ENCODE assay signal across 19 mouse cellular contexts in the genomic region with DNA sequence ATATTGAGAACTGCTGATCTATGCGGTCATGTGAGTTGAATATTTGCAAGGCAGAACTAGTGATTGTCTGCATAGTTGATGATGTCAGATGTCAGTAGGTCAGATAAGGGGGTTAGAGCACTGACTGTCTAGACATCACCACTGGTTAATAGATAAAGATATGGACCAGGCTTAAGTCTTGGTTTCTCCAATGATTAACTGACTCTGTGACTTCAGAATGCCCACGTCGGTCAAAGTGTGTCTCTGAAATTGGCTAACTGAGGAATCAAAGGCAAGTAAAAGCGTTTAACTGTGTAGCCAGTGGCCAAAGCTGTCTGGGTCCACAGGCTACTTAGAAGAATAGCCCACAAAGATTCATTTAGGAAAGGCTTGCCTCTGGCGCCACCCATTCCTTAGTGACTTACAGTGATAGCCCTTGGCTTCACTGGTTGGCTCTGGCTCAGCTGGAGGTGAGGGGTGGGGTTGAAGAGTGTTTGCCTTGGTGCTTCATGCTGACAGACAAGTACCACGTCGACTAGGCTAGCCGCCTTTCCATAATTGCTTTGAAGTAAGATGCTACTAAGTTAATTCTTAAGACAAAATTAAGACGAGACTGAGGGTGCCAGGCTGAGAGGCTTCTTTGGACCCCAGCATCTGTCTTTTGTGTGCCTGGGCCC.
DNase-seq lines count a peak whose midpoint lies in the region; ATAC-seq and TF ChIP-seq lines count a peak whose summit lies in the region.
"Had no signal": no experiment of that assay in that cellular context is flagged by ENCODE, and none has a peak within 500 bp of the region (broad histone marks: within the 10 kb centered on the region; RNA-seq: fewer than 3 reads in every experiment).

No protein-coding gene starts in this region.

- H3K4me1 ChIP-seq in kidney, adult 2 months (ENCODE audit: control insufficient read depth, insufficient read depth, low read length): no peaks in the 10 kb centered on the region
- H3K4me1 ChIP-seq in kidney, embryonic 14.5 days (ENCODE audit: control insufficient read depth, insufficient read depth, low read length): no peaks in the 10 kb centered on the region
- no peaks in the 10 kb centered on the region; the same call in 1 of the 2 replicates for H3K4me1 ChIP-seq in lung, embryonic 16.5 days (replicated peaks; ENCODE audit: control insufficient read depth, insufficient read depth, low read length)
- H3K4me1 ChIP-seq: embryonic facial prominence, embryonic 15.5 days; forebrain, embryonic 10.5 days had no signal

- no peaks in the 10 kb centered on the region for H3K27me3 ChIP-seq in kidney, adult 2 months (replicated peaks; ENCODE audit: control insufficient read depth, insufficient read depth, low read length)
- no peaks in the 10 kb centered on the region for H3K27me3 ChIP-seq in kidney, embryonic 14.5 days (ENCODE audit: control insufficient read depth, insufficient read depth, low read length)
- H3K27me3 ChIP-seq in lung, embryonic 16.5 days (ENCODE audit: control insufficient read depth, insufficient read depth, low read depth, low read length): no peaks in the 10 kb centered on the region
- H3K27me3 ChIP-seq: embryonic facial prominence, embryonic 15.5 days; heart, embryonic 13.5 days had no signal

- H3K4me3 ChIP-seq in kidney, adult 2 months (ENCODE audit: insufficient read depth, low read depth, low read length): no peak overlapping the region
- H3K4me3 ChIP-seq in kidney, embryonic 14.5 days (ENCODE audit: low read length): no peak overlapping the region
- no peak overlapping the region for H3K4me3 ChIP-seq in lung, embryonic 16.5 days (ENCODE audit: low read length)
- no peak overlapping the region for H3K4me3 ChIP-seq in layer of hippocampus, adult 2 months
- H3K4me3 ChIP-seq: embryonic facial prominence, embryonic 15.5 days; erythroblast, embryonic 14.5 days; forebrain, embryonic 10.5 days; heart, embryonic 13.5 days had no signal

- TF ChIP-seq POLR2A in kidney, adult 2 months (IDR thresholded peaks at IDR 0.05; ENCODE audit: low read depth, low read length): no peak

- no peak for ATAC-seq in kidney, embryonic 14.5 days (ENCODE audit: low FRiP score, low TSS enrichment)
- ATAC-seq in lung, embryonic 16.5 days (ENCODE audit: low read depth): peak; percentile 54; the same call in 1 of the 2 replicates
- ATAC-seq: forebrain, embryonic 14.5 days had no signal

- H3K9ac ChIP-seq in kidney, embryonic 14.5 days (ENCODE audit: low read depth, low read length): no peak overlapping the region
- H3K9ac ChIP-seq in lung, embryonic 16.5 days (ENCODE audit: low read length): no peak overlapping the region
- H3K9ac ChIP-seq: embryonic facial prominence, embryonic 15.5 days; heart, embryonic 13.5 days had no signal

- H3K27ac ChIP-seq in kidney, adult 2 months (ENCODE audit: insufficient read depth, low read depth, low read length): no peak overlapping the region
- H3K27ac ChIP-seq in kidney, embryonic 14.5 days (ENCODE audit: low read depth, low read length): no peak overlapping the region
- H3K27ac ChIP-seq in lung, embryonic 16.5 days (ENCODE audit: low read length): no peak overlapping the region
- no peak overlapping the region for H3K27ac ChIP-seq in layer of hippocampus, adult 2 months
- H3K27ac ChIP-seq: embryonic facial prominence, embryonic 15.5 days; forebrain, embryonic 10.5 days; heart, embryonic 13.5 days had no signal

- peak; percentile 69 for DNase-seq in kidney, adult 2 months
- DNase-seq in lung, postnatal 14 days: no peak
- DNase-seq in kidney, postnatal 14 days: peak; percentile 11
- DNase-seq in kidney, postnatal 36 days: peak; percentile 11 to 46
- DNase-seq in layer of hippocampus, adult 2 months (ENCODE audit: low spot score in 2 of 2): no peak
- DNase-seq: adrenal gland, adult 8-10 months; adrenal gland, postnatal 36 days; cerebellum, adult 2 months; cerebellum, postnatal 10 days; gastrocnemius, postnatal 36 days; heart, adult 11 months; heart, postnatal 36 days had no signal

- no peaks in the 10 kb centered on the region for H3K36me3 ChIP-seq in kidney, adult 2 months (ENCODE audit: control insufficient read depth, insufficient read depth, low read length)
- no peaks in the 10 kb centered on the region for H3K36me3 ChIP-seq in kidney, embryonic 14.5 days (ENCODE audit: control insufficient read depth, insufficient read depth, low read length)
- H3K36me3 ChIP-seq in lung, embryonic 16.5 days (ENCODE audit: control insufficient read depth, insufficient read depth, low read length): no peaks in the 10 kb centered on the region
- H3K36me3 ChIP-seq: embryonic facial prominence, embryonic 15.5 days; forebrain, embryonic 10.5 days; heart, embryonic 13.5 days had no signal

- H3K9me3 ChIP-seq in kidney, embryonic 14.5 days (ENCODE audit: control insufficient read depth, low read length): no peaks in the 10 kb centered on the region
- no peaks in the 10 kb centered on the region for H3K9me3 ChIP-seq in lung, embryonic 16.5 days (ENCODE audit: control insufficient read depth, low read length)
- H3K9me3 ChIP-seq: embryonic facial prominence, embryonic 15.5 days; forebrain, embryonic 10.5 days; heart, embryonic 13.5 days had no signal

- WGBS in kidney, adult 2 months: 49% methylated on average over 9 of the region's 9 CpGs
- 68% methylated on average over 9 of the region's 9 CpGs for WGBS in kidney, embryonic 14.5 days
- WGBS in lung, embryonic 16.5 days: 51% methylated on average over 9 of the region's 9 CpGs

- no peak overlapping the region for H3K4me2 ChIP-seq in kidney, embryonic 14.5 days (replicated peaks; ENCODE audit: low read depth, low read length)
- H3K4me2 ChIP-seq in lung, embryonic 16.5 days (ENCODE audit: low read depth, low read length): no peak overlapping the region
- H3K4me2 ChIP-seq: embryonic facial prominence, embryonic 15.5 days; heart, embryonic 13.5 days had no signal

- no peak for TF ChIP-seq CTCF in kidney, adult 2 months (conservative IDR thresholded peaks at IDR 0.05; ENCODE audit: insufficient read depth, insufficient read length, low read depth, low read length)
- TF ChIP-seq CTCF in layer of hippocampus, adult 2 months (conservative IDR thresholded peaks at IDR 0.05): no peak

Comparison
In these comparisons a context has a peak if more than half of its experiments do, and no peak if none do; other contexts are left out.
1. DNase-seq: peak in kidney, adult 2 months (single experiment), kidney, postnatal 14 days (single experiment) and kidney, postnatal 36 days (2 of 2); none in lung, postnatal 14 days (single experiment) and layer of hippocampus, adult 2 months (0 of 2).